8 mouse cellular contexts compared by ENCODE assay signal in the genomic region with DNA sequence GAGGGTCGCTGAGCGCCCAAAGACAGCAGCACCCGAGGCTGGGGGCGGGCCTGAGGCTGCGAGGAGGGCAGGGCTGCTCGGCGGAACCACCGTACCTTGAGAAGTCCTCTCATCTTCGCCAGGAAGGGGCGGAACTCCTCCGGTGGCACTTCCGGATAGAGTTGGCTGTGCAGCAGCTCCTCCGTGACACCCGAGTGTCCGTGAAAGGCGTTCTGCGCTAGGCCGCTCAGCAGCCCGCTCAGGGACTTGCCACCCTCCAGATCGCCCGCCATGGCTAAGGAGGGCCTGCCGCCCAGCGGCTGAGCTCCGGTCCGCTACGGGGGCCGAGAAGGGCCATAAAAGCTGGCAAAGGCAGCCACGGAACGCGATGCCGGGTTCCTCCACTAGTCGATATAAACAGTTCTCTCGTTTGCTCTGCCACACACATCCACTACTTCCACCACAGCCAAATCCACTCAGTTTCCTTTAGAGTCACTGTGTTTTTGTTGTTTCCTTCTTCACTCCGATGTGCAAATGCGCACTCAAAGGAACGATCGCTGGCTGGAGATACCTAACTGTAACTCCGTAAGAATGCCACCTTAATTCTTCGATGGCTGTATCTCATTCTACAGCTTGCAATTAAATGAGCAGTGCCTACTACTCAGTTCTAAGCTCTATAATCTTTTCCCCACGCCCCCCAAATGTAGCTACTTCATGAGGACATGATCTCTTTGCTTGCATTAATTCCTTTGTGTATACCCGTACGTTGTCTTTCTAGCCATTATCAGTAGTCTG. TPM values are rescaled to one million over a fixed set of nuclear protein-coding genes. Genes with fewer than 3 reads are reported as not detected.
A peak's percentile ranks its signal among the peaks of the same experiment; 100 is the strongest.
DNase-seq lines count a peak whose midpoint lies in the region; ATAC-seq lines count a peak whose summit lies in the region.

A gene (minus strand): TSS at position 107 of the 774 bp plus-strand sequence.
A gene (minus strand): TSS at position 399 of the 774 bp plus-strand sequence.

- 2% methylated on average over 42 of the region's 42 CpGs for WGBS in hindbrain, embryonic 15.5 days
- whole genome bisulfite sequencing in macrophage (ENCODE audit: missing documents) = 3% methylated on average over 41 of the region's 42 CpGs

- peaks cover 39% of the 10 kb centered on the region for H3K4me1 ChIP-seq in hindbrain, embryonic 15.5 days (replicated peaks)

- peaks cover 44% of the 10 kb centered on the region for H3K79me2 ChIP-seq in macrophage (ENCODE audit: inconsistent target)

- peak within 1 kb of the TSS; percentile 64 for H3K9ac ChIP-seq in hindbrain, embryonic 15.5 days

- no peaks in the 10 kb centered on the region for H3K9me3 ChIP-seq in hindbrain, embryonic 15.5 days

- peak within 1 kb of the TSS; percentile 57 for H3K4me3 ChIP-seq in hindbrain, embryonic 15.5 days
- H3K4me3 ChIP-seq in macrophage (ENCODE audit: inconsistent target) = peak within 1 kb of the TSS; percentile 76

- no peaks in the 10 kb centered on the region; the same call in 1 of the 2 replicates for H3K36me3 ChIP-seq in hindbrain, embryonic 15.5 days
- H3K36me3 ChIP-seq in macrophage (ENCODE audit: inconsistent target) = no peaks in the 10 kb centered on the region; the same call in 1 of the 2 replicates

- H3K27ac ChIP-seq in hindbrain, embryonic 15.5 days (replicated peaks) = peak within 1 kb of the TSS; percentile 91
- peak within 1 kb of the TSS; percentile 62 for H3K27ac ChIP-seq in macrophage

- peak; percentile 95 for DNase-seq in R1 (ENCODE audit: low read depth, low spot score)
- DNase-seq in cerebellum, postnatal 25 days = peak; percentile 98 to 99
- DNase-seq in frontal cortex, postnatal 25 days (ENCODE audit: low spot score in 2 of 2) = peak; percentile 92 to 97
- peak; percentile 95 to 98 for DNase-seq in left cerebral cortex, adult 18-20 months (ENCODE audit: low spot score in 2 of 2)
- peak; percentile 95 for DNase-seq in right cerebral cortex, adult 18-20 months
- peak; percentile 95 for DNase-seq in urinary bladder, postnatal 10 days (ENCODE audit: low spot score)

- H3K4me2 ChIP-seq in hindbrain, embryonic 15.5 days = peak within 1 kb of the TSS; percentile 62

- peak; percentile 93 for ATAC-seq in hindbrain, embryonic 15.5 days (ENCODE audit: low FRiP score, low read depth)

- H3K27me3 ChIP-seq in hindbrain, embryonic 15.5 days = no peaks in the 10 kb centered on the region

RNA-seq across cellular contexts. Expression of the first gene that starts in this region (rescaled TPM):
- 3.7 and 3.9 TPM in 2 replicates for polyA plus RNA-seq in hindbrain, embryonic 15.5 days (2015; fragmentation: Nextera tagmentation; extraction: Ambion mirVana)
- total RNA-seq in left cerebral cortex, adult 18-20 months (2021) = 10 to 100 TPM; 10.1 to 11.3 TPM
- total RNA-seq in macrophage (2018; cell fraction: chromatin; rRNA removed) = 10 to 100 TPM in 25 of 26 experiments, 1 to 10 TPM in 1; 2.4 to 88.7 (median 35.0) TPM
- total RNA-seq in macrophage (2018; cell fraction: cytosol; rRNA removed) = 10 to 100 TPM; 19.1 to 67.7 (median 35.9) TPM
- 100 to 1,000 TPM in 4 of 26 experiments, 10 to 100 TPM in 22; 27.3 to 164 (median 74.3) TPM for total RNA-seq in macrophage (2018; cell fraction: nucleus; rRNA removed)
- polyA plus RNA-seq in macrophage (2018) = 31.7 to 42.4 TPM (median 33.8 TPM) in 3 replicates

RNA-seq across cellular contexts. Expression of the second gene that starts in this region (rescaled TPM):
- polyA plus RNA-seq in hindbrain, embryonic 15.5 days (2015; fragmentation: Nextera tagmentation; extraction: Ambion mirVana) = 245 and 261 TPM in 2 replicates
- 10 to 100 TPM; 46.4 to 47.6 TPM for total RNA-seq in left cerebral cortex, adult 18-20 months (2021)
- 10 to 100 TPM in 2 of 26 experiments, 1 to 10 TPM in 24; 1.1 to 11.2 (median 6.1) TPM for total RNA-seq in macrophage (2018; cell fraction: chromatin; rRNA removed)
- total RNA-seq in macrophage (2018; cell fraction: cytosol; rRNA removed) = 10 to 100 TPM; 40.8 to 77.3 (median 56.0) TPM
- 10 to 100 TPM in 6 of 26 experiments, 1 to 10 TPM in 20; 4.0 to 14.1 (median 7.8) TPM for total RNA-seq in macrophage (2018; cell fraction: nucleus; rRNA removed)
- polyA plus RNA-seq in macrophage (2018) = 49.4 to 75.0 TPM (median 67.8 TPM) in 3 replicates

Comparison
In these comparisons a context has a peak if more than half of its experiments do, and no peak if none do; other contexts are left out.
1. Peak in every context shown above with its lines: DNase-seq, ATAC-seq, H3K4me3 ChIP-seq and H3K27ac ChIP-seq.